Mouse (Mus musculus) liver, adult 2 months (tissue): ENCODE measurements at regions not wholly inside any gene's neighbourhood (a gene's known extent, or its start where the extent isn't known, plus 50 kb on each side); places are given as distances from the start of the nearest gene placed in this dataset.

Source experiments
- CTCF ChIP-seq: fragments of 200-500 bp; IDR thresholded peaks from 2 replicates; pipeline ENCODE4 v1.5.1; 2011; ENCODE audit warnings: low read depth, low read length, control low read depth
- POLR2A ChIP-seq: fragments of 200-500 bp; IDR thresholded peaks from 2 replicates; pipeline ENCODE4 v1.6.1; 2011; ENCODE audit warnings: low read length, control low read depth; ENCODE audit not compliant: insufficient read depth; ENCODE audit errors: extremely low read depth

DNA sequence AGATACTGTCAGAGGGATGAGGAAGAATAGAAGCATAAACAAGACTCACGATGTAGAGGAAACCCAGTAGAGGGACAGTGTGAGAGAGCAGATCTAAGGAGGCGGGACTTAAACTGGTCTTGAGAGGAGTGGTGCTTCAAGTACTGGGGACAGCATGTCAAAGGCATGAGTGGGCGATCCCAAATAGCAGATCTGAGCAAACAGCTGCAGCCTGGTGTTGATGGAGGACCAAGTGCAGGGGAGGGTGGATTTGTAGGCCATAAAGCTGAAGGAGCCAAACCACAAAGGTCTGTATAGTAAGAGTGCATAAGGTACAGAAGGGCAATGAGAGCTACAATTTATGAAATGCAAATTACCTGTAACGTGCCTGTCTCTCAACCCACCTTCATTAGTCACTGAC lies 69.4 kb upstream of the Teddm2 start:
- TF ChIP-seq CTCF (no peak), POLR2A (no peak)
